Mouse (Mus musculus): ENCODE results near the gene Wdfy3. TPM values are rescaled to one million over a fixed set of nuclear protein-coding genes. Genes with fewer than 3 reads are reported as not detected.
A peak's percentile ranks its signal among the peaks of the same experiment; 100 is the strongest.

The Wdfy3 gene
- polyA plus RNA-seq, 2 experiments: 3.8 to 5.0 TPM

DNA sequence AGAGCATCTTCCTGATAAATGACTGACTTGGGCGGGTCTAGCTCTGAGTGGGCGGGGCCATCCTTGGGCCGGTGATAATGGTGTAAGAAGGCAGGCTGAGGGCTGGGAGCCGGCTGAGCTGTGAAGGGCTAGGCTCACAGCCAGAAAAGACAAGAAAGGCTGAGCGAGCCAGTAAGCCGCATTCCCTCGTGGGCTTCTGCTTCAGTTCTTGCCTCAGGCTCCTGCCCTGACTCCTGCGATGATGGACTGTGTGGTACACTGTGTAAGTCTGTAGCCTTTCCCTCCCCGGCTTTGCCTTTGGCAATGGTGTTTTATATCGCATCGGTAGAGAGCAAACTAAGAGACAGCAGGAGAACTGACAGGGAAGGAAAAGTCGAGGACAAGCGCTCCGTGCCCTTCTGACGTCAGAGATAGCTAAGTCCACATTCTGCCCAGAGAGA is 243.2 kb downstream of the Wdfy3 start:
- ATAC-seq (ENCODE audit: insufficient read depth): peak; percentile 72
- Histone ChIP-seq H3K4me1 (replicated peaks; ENCODE audit: control insufficient read depth in 2 of 2, insufficient read depth in 2 of 2, low read length in 1 of 2) (peaks cover 0 to 16% of the 10 kb centered on the region in 2 experiments; a peak in 3 of 4 replicates), H3K27me3 (ENCODE audit: control insufficient read depth, insufficient read depth, low read length) (no peaks in the 10 kb centered on the region; the same call in 1 of the 2 replicates), H3K4me3 (ENCODE audit: insufficient read depth in 1 of 2, low read depth in 2 of 2, low read length in 2 of 2) (no peak overlapping the region), H3K4me2 (ENCODE audit: low read depth) (peak overlapping the region; percentile 55), H3K27ac (no peak overlapping the region), H3K9ac (replicated peaks) (no peak overlapping the region), H3K9me3 (ENCODE audit: control insufficient read depth, low read length) (no peaks in the 10 kb centered on the region), H3K36me3 (replicated peaks; ENCODE audit: control insufficient read depth, insufficient read depth, low read depth) (no peaks in the 10 kb centered on the region)
- DNase-seq (ENCODE audit: low read depth in 3 of 3, low spot score in 3 of 3): peak; percentile 46 to 50 (median 47)
- no peak for TF ChIP-seq EP300 (IDR thresholded peaks at IDR 0.05; ENCODE audit: low read depth)
- no peak for TF ChIP-seq CTCF (IDR thresholded peaks at IDR 0.05; ENCODE audit: low read depth)
- 7% methylated on average over 15 of the region's 15 CpGs for WGBS (ENCODE audit: insufficient replicate concordance)

DNA sequence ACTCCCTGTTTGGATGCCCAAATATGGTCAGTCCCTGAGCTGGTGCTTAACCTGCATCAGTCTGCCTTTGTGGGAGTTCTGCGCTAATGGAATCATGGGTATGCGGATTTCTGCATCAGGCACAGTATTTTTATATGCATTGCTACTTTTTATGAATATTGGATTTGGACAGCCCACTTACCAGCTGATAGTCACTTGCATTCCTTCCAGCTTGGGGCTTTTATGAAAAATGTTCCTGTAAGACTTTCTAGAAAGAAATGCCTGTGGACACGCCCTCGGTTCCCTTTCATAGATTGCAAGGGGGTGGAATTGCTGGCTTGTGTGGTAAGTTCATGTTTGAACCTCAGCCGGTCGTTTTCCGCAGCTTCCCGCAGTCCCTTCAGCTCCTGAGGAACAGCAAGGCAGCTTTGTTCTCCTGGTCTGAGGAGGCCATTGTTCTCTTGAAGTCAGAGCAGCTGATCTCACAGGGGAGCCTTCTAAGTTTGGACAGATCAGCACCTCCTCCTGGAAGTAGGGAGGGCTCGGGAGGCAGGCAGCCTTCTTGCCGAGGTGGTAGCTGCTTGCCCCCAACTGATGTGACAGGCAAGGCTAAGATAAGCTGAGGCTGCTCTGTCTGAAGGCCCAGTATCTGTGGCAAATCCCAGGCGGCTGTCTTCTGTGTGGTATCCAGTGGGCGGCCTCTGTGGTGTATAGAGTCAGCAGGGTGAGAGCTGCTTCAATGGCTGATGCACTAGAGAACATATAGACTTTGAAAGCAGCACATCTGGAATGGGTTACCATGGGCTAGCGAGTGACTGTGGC is 244.4 kb downstream of the Wdfy3 start:
- no peak overlapping the region for H3K4me3 ChIP-seq (ENCODE audit: insufficient read depth in 1 of 2, low read depth in 2 of 2, low read length in 2 of 2)
- no peak overlapping the region for H3K4me2 ChIP-seq (ENCODE audit: low read depth)
- H3K9ac ChIP-seq (replicated peaks): no peak overlapping the region
- no peaks in the 10 kb centered on the region for H3K36me3 ChIP-seq (replicated peaks; ENCODE audit: control insufficient read depth, insufficient read depth, low read depth)
- DNase-seq (ENCODE audit: low read depth in 3 of 3, low spot score in 3 of 3) (no peak), ATAC-seq (ENCODE audit: insufficient read depth) (peak; percentile 54; the same call in 1 of the 2 replicates)
- no peaks in the 10 kb centered on the region for H3K9me3 ChIP-seq (ENCODE audit: control insufficient read depth, low read length)
- no peaks in the 10 kb centered on the region; the same call in 1 of the 2 replicates for H3K27me3 ChIP-seq (ENCODE audit: control insufficient read depth, insufficient read depth, low read length)
- H3K27ac ChIP-seq: no peak overlapping the region
- peaks cover 0 to 16% of the 10 kb centered on the region in 2 experiments; a peak in 3 of 4 replicates for H3K4me1 ChIP-seq (replicated peaks; ENCODE audit: control insufficient read depth in 2 of 2, insufficient read depth in 2 of 2, low read length in 1 of 2)
- 31% methylated on average over 13 of the region's 13 CpGs for WGBS (ENCODE audit: insufficient replicate concordance)
- TF ChIP-seq CTCF (IDR thresholded peaks at IDR 0.05; ENCODE audit: low read depth): no peak

DNA sequence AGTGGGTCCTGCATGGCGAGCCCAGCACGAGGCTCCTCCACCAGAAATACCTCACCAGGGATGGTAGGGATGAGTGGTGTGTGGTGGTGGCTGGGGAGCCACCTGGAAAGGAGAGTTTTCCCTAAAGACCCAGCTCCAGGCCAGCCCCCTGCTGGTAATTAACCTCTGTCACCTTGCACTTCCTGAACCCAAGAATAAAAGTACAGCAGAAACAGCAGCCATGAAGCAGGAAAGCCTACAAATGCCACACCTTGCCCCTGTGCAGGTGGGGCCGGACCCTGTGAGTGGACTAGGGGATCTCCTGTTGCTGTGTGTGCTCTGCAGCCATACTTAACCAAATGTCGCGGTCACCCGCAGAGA is 247.4 kb downstream of the Wdfy3 start:
- no peak for DNase-seq (ENCODE audit: low read depth in 3 of 3, low spot score in 3 of 3)

GRCm38 (mm10) chr5:101821491-101822310 is 248.0 kb downstream of the Wdfy3 start:
- Histone ChIP-seq H3K27ac (no peak overlapping the region), H3K4me1 (replicated peaks; ENCODE audit: control insufficient read depth in 2 of 2, insufficient read depth in 2 of 2, low read length in 1 of 2) (peaks cover 0 to 10% of the 10 kb centered on the region in 2 experiments; a peak in 2 of 4 replicates), H3K36me3 (replicated peaks; ENCODE audit: control insufficient read depth, insufficient read depth, low read depth) (no peaks in the 10 kb centered on the region), H3K4me2 (ENCODE audit: low read depth) (no peak overlapping the region), H3K4me3 (ENCODE audit: insufficient read depth in 1 of 2, low read depth in 2 of 2, low read length in 2 of 2) (no peak overlapping the region), H3K9ac (replicated peaks) (no peak overlapping the region), H3K27me3 (ENCODE audit: control insufficient read depth, insufficient read depth, low read length) (no peaks in the 10 kb centered on the region; the same call in 1 of the 2 replicates), H3K9me3 (ENCODE audit: control insufficient read depth, low read length) (no peaks in the 10 kb centered on the region)
- DNase-seq (ENCODE audit: low read depth in 3 of 3, low spot score in 3 of 3): no peak
- no peak for TF ChIP-seq EP300 (IDR thresholded peaks at IDR 0.05; ENCODE audit: low read depth)
- TF ChIP-seq CTCF (IDR thresholded peaks at IDR 0.05; ENCODE audit: low read depth): no peak
- ATAC-seq (ENCODE audit: insufficient read depth): no peak
- whole genome bisulfite sequencing (ENCODE audit: insufficient replicate concordance): 62% methylated on average over 17 of the region's 17 CpGs

More for the DNA sequence above, 247.4 kb downstream of the Wdfy3 start:
- peaks cover 0 to 16% of the 10 kb centered on the region in 2 experiments; a peak in 3 of 4 replicates for H3K4me1 ChIP-seq (replicated peaks; ENCODE audit: control insufficient read depth in 2 of 2, insufficient read depth in 2 of 2, low read length in 1 of 2)
- WGBS (ENCODE audit: insufficient replicate concordance): 50% methylated on average over 6 of the region's 6 CpGs
- no peak overlapping the region for H3K9ac ChIP-seq (replicated peaks)
- H3K9me3 ChIP-seq (ENCODE audit: control insufficient read depth, low read length): no peaks in the 10 kb centered on the region
- H3K4me2 ChIP-seq (ENCODE audit: low read depth): no peak overlapping the region
- no peaks in the 10 kb centered on the region; the same call in 1 of the 2 replicates for H3K27me3 ChIP-seq (ENCODE audit: control insufficient read depth, insufficient read depth, low read length)
- TF ChIP-seq EP300 (IDR thresholded peaks at IDR 0.05; ENCODE audit: low read depth): no peak
- TF ChIP-seq CTCF (IDR thresholded peaks at IDR 0.05; ENCODE audit: low read depth): no peak
- no peak for ATAC-seq (ENCODE audit: insufficient read depth)
- H3K4me3 ChIP-seq (ENCODE audit: insufficient read depth in 1 of 2, low read depth in 2 of 2, low read length in 2 of 2): no peak overlapping the region
- H3K27ac ChIP-seq: no peak overlapping the region
- H3K36me3 ChIP-seq (replicated peaks; ENCODE audit: control insufficient read depth, insufficient read depth, low read depth): no peaks in the 10 kb centered on the region

- no peaks in the 10 kb centered on the region for H3K9me3 ChIP-seq (ENCODE audit: control insufficient read depth, low read length)
- no peak for DNase-seq (ENCODE audit: low read depth in 3 of 3, low spot score in 3 of 3)
- H3K9ac ChIP-seq (replicated peaks): no peak overlapping the region
- TF ChIP-seq CTCF (IDR thresholded peaks at IDR 0.05; ENCODE audit: low read depth): no peak
- no peak overlapping the region for H3K4me2 ChIP-seq (ENCODE audit: low read depth)
- peaks cover 0 to 5% of the 10 kb centered on the region in 2 experiments; a peak in 2 of 4 replicates for H3K4me1 ChIP-seq (replicated peaks; ENCODE audit: control insufficient read depth in 2 of 2, insufficient read depth in 2 of 2, low read length in 1 of 2)
- WGBS (ENCODE audit: insufficient replicate concordance): 61% methylated on average over 8 of the region's 8 CpGs
- no peak overlapping the region for H3K4me3 ChIP-seq (ENCODE audit: insufficient read depth in 1 of 2, low read depth in 2 of 2, low read length in 2 of 2)
- no peaks in the 10 kb centered on the region for H3K36me3 ChIP-seq (replicated peaks; ENCODE audit: control insufficient read depth, insufficient read depth, low read depth)
- H3K27ac ChIP-seq: no peak overlapping the region
- no peaks in the 10 kb centered on the region; the same call in 1 of the 2 replicates for H3K27me3 ChIP-seq (ENCODE audit: control insufficient read depth, insufficient read depth, low read length)
- ATAC-seq (ENCODE audit: insufficient read depth): no peak
These were observed 248.7 kb downstream of the Wdfy3 start for GRCm38 (mm10) chr5:101821052-101821451.
